Mouse (Mus musculus) liver, adult 2 months (tissue): Measurements from ENCODE around the gene Ctnnbl1. TPM values are rescaled to one million over a fixed set of nuclear protein-coding genes. Genes with fewer than 3 reads are reported as not detected.

Experiments used
- DNase-seq: peaks from one replicate; pipeline ENCODE4 v3.0.0-alpha.2; 2011; ENCODE audit warnings: low read depth, low spot score; ENCODE audit errors: extremely low read depth
- H3K27ac ChIP-seq: fragments of 200-500 bp; replicated peaks from 2 replicates; pipeline ENCODE4 v1.5.1; 2012; ENCODE audit warnings: low read depth, mild to moderate bottlenecking, control low read depth, inconsistent platforms, low read length; ENCODE audit not compliant: insufficient read depth
- H3K27me3 ChIP-seq: fragments of 200-500 bp; 2 replicates; pipeline ENCODE4 v1.6.1; 2012; ENCODE audit warnings: mild to moderate bottlenecking, moderate library complexity, low read length, inconsistent platforms; ENCODE audit not compliant: control insufficient read depth, insufficient read depth
- H3K36me3 ChIP-seq: fragments of 200-500 bp; 2 replicates; pipeline ENCODE4 v1.6.1; 2012; ENCODE audit warnings: low read length, inconsistent platforms; ENCODE audit not compliant: control insufficient read depth, insufficient read depth
- H3K4me1 ChIP-seq: fragments of 200-500 bp; 2 replicates; pipeline ENCODE4 v1.6.1; 2011; ENCODE audit warnings: low read length; ENCODE audit not compliant: control insufficient read depth, insufficient read depth
- H3K4me3 ChIP-seq: fragments of 200-500 bp; 2 replicates; pipeline ENCODE4 v1.5.1; 2011; ENCODE audit warnings: low read depth, mild to moderate bottlenecking, control low read depth, low read length, moderate library complexity; ENCODE audit not compliant: insufficient read depth
- H3K79me2 ChIP-seq: fragments of 200-500 bp; 2 replicates; pipeline ENCODE4 v1.6.1; 2012; ENCODE audit warnings: inconsistent platforms, mild to moderate bottlenecking, low read length, moderate library complexity; ENCODE audit not compliant: control insufficient read depth, insufficient read depth
- H3K9ac ChIP-seq: fragments of 200-500 bp; 2 replicates; pipeline ENCODE4 v1.6.1; 2012; ENCODE audit warnings: low read depth, mild to moderate bottlenecking, control low read depth, inconsistent platforms, low read length
- CTCF ChIP-seq: fragments of 200-500 bp; IDR thresholded peaks from 2 replicates; pipeline ENCODE4 v1.5.1; 2011; ENCODE audit warnings: low read depth, low read length, control low read depth
- POLR2A ChIP-seq: fragments of 200-500 bp; IDR thresholded peaks from 2 replicates; pipeline ENCODE4 v1.6.1; 2011; ENCODE audit warnings: low read length, control low read depth; ENCODE audit not compliant: insufficient read depth; ENCODE audit errors: extremely low read depth
- WGBS: fragments of 180-500 bp; shearing (Covaris S2); methylation state at CpG from one replicate; pipeline ENCODE4 v1.1.7; 2018; 5-methylcytosine and 5-hydroxymethylcytosine counted together
- polyA plus RNA-seq: library from polyadenylated mRNA; depleted of rRNA; stranded (reverse); fragments of >200 nt; gene quantifications from 2 replicates; pipeline ENCODE4 v1.2.3, GENCODE M21; 2012
- total RNA-seq: library from RNA; depleted of rRNA; stranded (reverse); fragments of >200 nt; gene quantifications from 2 replicates; pipeline ENCODE4 v1.2.3, GENCODE M21; 2014

Ctnnbl1 gene
- total and polyA plus RNA-seq, 2 experiments: 10.1 to 14.4 TPM

GRCm38 (mm10) chr2:157712677-157713076 is 24.5 kb upstream of the Ctnnbl1 start:
- WGBS: 71% methylated on average over 6 of the region's 6 CpGs
- DNase-seq: no peak

GRCm38 (mm10) chr2:157715586-157716191 is 21.5 kb upstream of the Ctnnbl1 start:
- TF ChIP-seq POLR2A (no peak), CTCF (no peak)
- Histone ChIP-seq H3K4me3 (no peak overlapping the region), H3K27ac (no peak overlapping the region), H3K36me3 (no peaks in the 10 kb centered on the region), H3K79me2 (no peaks in the 10 kb centered on the region), H3K4me1 (no peaks in the 10 kb centered on the region), H3K27me3 (no peaks in the 10 kb centered on the region), H3K9ac (no peak overlapping the region)
- 73% methylated on average over 12 of the region's 12 CpGs for WGBS
- DNase-seq: no peak

More at GRCm38 (mm10) chr2:157712677-157713076, 24.5 kb upstream of the Ctnnbl1 start:
- no peak overlapping the region for H3K9ac ChIP-seq
- H3K27me3 ChIP-seq: no peaks in the 10 kb centered on the region
- H3K79me2 ChIP-seq: no peaks in the 10 kb centered on the region
- H3K4me1 ChIP-seq: no peaks in the 10 kb centered on the region
- no peaks in the 10 kb centered on the region for H3K36me3 ChIP-seq
- H3K27ac ChIP-seq: no peak overlapping the region
- TF ChIP-seq POLR2A (no peak), CTCF (no peak)
- no peak overlapping the region for H3K4me3 ChIP-seq

GRCm38 (mm10) chr2:157718441-157718840 is 18.8 kb upstream of the Ctnnbl1 start:
- no peaks in the 10 kb centered on the region for H3K36me3 ChIP-seq
- no peaks in the 10 kb centered on the region for H3K4me1 ChIP-seq
- DNase-seq: no peak
- WGBS: 70% methylated on average over 4 of the region's 4 CpGs
- TF ChIP-seq POLR2A (no peak), CTCF (no peak)
- H3K27me3 ChIP-seq: no peaks in the 10 kb centered on the region
- H3K27ac ChIP-seq: no peak overlapping the region
- no peak overlapping the region for H3K4me3 ChIP-seq
- H3K9ac ChIP-seq: no peak overlapping the region
- H3K79me2 ChIP-seq: no peaks in the 10 kb centered on the region

GRCm38 (mm10) chr2:157723883-157724573 is 13.2 kb upstream of the Ctnnbl1 start:
- WGBS: 75% methylated on average over 8 of the region's 8 CpGs
- no peak overlapping the region for H3K27ac ChIP-seq
- TF ChIP-seq POLR2A: no peak
- no peak for TF ChIP-seq CTCF
- H3K36me3 ChIP-seq: no peaks in the 10 kb centered on the region
- H3K27me3 ChIP-seq: no peaks in the 10 kb centered on the region
- H3K4me3 ChIP-seq: no peak overlapping the region
- H3K79me2 ChIP-seq: no peaks in the 10 kb centered on the region
- no peaks in the 10 kb centered on the region for H3K4me1 ChIP-seq
- DNase-seq: no peak
- no peak overlapping the region for H3K9ac ChIP-seq

- TF ChIP-seq POLR2A (no peak), CTCF (no peak)
- Histone ChIP-seq H3K79me2 (no peaks in the 10 kb centered on the region), H3K27me3 (no peaks in the 10 kb centered on the region), H3K27ac (no peak overlapping the region), H3K9ac (no peak overlapping the region), H3K36me3 (no peaks in the 10 kb centered on the region), H3K4me3 (no peak overlapping the region), H3K4me1 (no peaks in the 10 kb centered on the region)
- no peak for DNase-seq
- WGBS: 52% methylated on average over 5 of the region's 5 CpGs
Observed at GRCm38 (mm10) chr2:157724574-157724914, 12.7 kb upstream of the Ctnnbl1 start.

GRCm38 (mm10) chr2:157744619-157745018 is 7.4 kb downstream of the Ctnnbl1 start:
- 80% methylated on average over 7 of the region's 7 CpGs for WGBS
- H3K4me3 ChIP-seq: no peak overlapping the region
- DNase-seq: no peak
- no peak overlapping the region for H3K27ac ChIP-seq
- no peaks in the 10 kb centered on the region for H3K4me1 ChIP-seq
- no peaks in the 10 kb centered on the region for H3K27me3 ChIP-seq
- TF ChIP-seq POLR2A (no peak), CTCF (no peak)
- no peaks in the 10 kb centered on the region for H3K36me3 ChIP-seq
- peaks cover 17% of the 10 kb centered on the region; the same call in 1 of the 2 replicates for H3K79me2 ChIP-seq
- no peak overlapping the region for H3K9ac ChIP-seq
